Mouse (Mus musculus): Measurements from ENCODE around the gene Grrp1. TPM values are rescaled to one million over a fixed set of nuclear protein-coding genes. Genes with fewer than 3 reads are reported as not detected.

The Grrp1 gene
- polyA plus RNA-seq, 1 experiment from 2014 or later: 4.5 TPM

- peaks cover 3% of the 10 kb centered on the region; the same call in 1 of the 2 replicates for H3K9me3 ChIP-seq (replicated peaks)
- H3K4me3 ChIP-seq: no peak overlapping the region
- H3K27me3 ChIP-seq (replicated peaks): 0 out of 2 replicates have a peak, but pooled peaks cover 3% of the 10 kb centered on the region
- no peak overlapping the region for H3K9ac ChIP-seq
- no peaks in the 10 kb centered on the region for H3K36me3 ChIP-seq
- ATAC-seq (ENCODE audit: insufficient number of reproducible peaks, low FRiP score): no peak
- no peak overlapping the region for H3K4me2 ChIP-seq
- WGBS: 23% methylated on average over 7 of the region's 7 CpGs
- H3K27ac ChIP-seq (ENCODE audit: poor library complexity, severe bottlenecking): peak overlapping the region; percentile 91; the same call in 1 of the 2 replicates
- peaks cover 42% of the 10 kb centered on the region for H3K4me1 ChIP-seq (replicated peaks)
Observed at GRCm38 (mm10) chr4:134292067-134292466, 38.2 kb upstream of the Grrp1 start.

DNA sequence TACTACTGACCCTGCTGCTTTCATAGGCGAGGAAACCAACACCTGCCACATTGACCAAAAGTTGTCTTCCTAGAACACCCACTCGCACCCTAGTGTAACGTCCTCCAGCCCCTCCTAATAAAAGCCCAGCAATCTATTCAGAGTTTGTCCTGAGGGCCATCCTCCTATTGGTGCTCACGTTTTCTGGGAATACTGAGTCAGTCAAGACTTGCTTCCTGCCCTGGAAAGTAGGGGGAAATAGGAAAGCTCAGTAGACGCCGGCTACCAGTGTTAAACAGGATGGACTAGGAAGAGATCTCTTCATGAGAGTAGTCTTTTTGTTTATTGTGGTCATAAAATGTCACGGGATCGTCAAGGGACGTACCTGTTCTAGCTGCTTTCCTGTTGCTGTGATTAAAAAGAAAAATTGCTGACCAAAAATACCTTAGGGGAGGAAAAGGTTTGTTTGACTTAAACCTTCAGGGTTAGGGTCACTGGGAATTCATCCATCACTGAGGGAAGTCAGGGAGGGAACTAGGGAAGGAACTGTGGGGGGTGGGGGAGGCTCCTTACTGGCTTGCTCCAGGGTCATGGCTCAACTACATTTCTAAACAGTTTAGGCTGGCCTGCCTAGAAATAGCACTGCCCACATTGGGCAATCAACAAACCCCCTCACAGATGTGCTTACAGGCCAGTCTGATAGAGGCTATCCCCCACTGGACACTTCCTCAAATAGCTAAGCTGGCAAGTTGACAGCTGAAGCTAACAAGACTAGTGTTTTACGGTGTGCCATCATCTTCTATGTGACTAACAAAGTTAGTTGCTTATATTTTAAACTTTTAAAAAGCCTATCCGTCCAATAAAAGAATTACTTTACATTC is 34.7 kb upstream of the Grrp1 start:
- peak overlapping the region; percentile 97 for H3K9ac ChIP-seq
- H3K27ac ChIP-seq (ENCODE audit: poor library complexity, severe bottlenecking): peak overlapping the region; percentile 99
- H3K4me1 ChIP-seq (replicated peaks): peaks cover 50% of the 10 kb centered on the region
- ATAC-seq (ENCODE audit: insufficient number of reproducible peaks, low FRiP score): no peak
- 0 out of 2 replicates have a peak, but pooled peaks cover 3% of the 10 kb centered on the region for H3K27me3 ChIP-seq (replicated peaks)
- H3K36me3 ChIP-seq: peaks cover 7% of the 10 kb centered on the region
- H3K4me3 ChIP-seq: peak overlapping the region; percentile 94
- 41% methylated on average over 11 of the region's 11 CpGs for WGBS
- H3K4me2 ChIP-seq: peak overlapping the region; percentile 96
- H3K9me3 ChIP-seq (replicated peaks): no peaks in the 10 kb centered on the region

DNA sequence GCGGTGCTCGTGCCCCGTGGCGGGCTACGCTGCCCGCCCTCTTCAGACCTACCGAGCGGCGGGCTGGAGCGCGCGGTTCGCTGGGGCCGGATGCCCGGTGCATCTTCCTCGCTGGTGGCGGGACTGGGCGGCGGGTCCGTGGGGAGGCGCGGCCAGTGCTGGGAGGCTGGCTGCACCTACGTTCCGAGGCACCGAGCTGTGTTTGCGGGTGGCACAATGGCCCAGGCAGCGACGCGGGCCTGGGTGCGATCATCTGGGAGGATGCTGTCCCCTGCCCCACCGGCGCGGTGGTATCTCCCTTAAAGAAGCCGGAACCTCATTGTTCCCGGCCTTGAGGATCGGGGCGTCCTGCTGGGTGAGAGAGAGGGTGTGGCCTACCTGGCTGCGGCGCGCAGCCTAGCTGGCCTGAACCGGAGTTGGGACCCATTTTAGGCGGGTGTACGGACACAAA is 33.7 kb upstream of the Grrp1 start, which contains the start of gene Pdik1l:
Gene Pdik1l (minus strand): TSS at position 321 of the 451 bp plus-strand sequence.
- ATAC-seq (ENCODE audit: insufficient number of reproducible peaks, low FRiP score): peak; percentile 87
- Histone ChIP-seq H3K27ac (ENCODE audit: poor library complexity, severe bottlenecking) (peak within 1 kb of the TSS; percentile 99), H3K4me2 (peak within 1 kb of the TSS; percentile 96), H3K4me3 (peak within 1 kb of the TSS; percentile 94), H3K9me3 (replicated peaks) (no peaks in the 10 kb centered on the region), H3K27me3 (replicated peaks) (no peaks in the 10 kb centered on the region), H3K4me1 (replicated peaks) (peaks cover 41% of the 10 kb centered on the region), H3K36me3 (peaks cover 16% of the 10 kb centered on the region), H3K9ac (peak within 1 kb of the TSS; percentile 97)
- 0% methylated on average over 36 of the region's 43 CpGs for WGBS

DNA sequence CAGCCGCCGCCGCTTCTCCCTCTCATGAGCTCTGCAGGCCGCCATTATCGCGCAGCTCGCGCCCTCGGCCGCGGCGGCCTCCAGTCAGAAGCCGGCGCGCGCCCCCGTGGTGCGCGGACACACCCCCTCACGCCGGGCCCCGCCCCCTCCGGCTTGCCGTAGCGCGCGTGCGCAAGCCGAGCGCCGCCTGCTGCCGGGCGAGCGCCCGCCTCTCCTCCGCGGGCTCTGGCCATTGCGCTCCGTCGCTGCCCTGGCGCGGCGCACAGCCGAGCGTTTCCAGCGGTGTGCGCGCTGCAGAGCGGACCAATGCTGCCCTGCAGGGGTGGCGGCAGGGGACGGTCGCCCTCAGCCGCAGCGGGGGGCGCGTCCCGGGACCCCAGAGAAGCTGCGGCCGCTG is 33.3 kb upstream of the Grrp1 start:
- Histone ChIP-seq H3K4me1 (replicated peaks) (peaks cover 36% of the 10 kb centered on the region), H3K27me3 (replicated peaks) (no peaks in the 10 kb centered on the region), H3K4me2 (peak overlapping the region; percentile 96), H3K9me3 (replicated peaks) (no peaks in the 10 kb centered on the region), H3K27ac (ENCODE audit: poor library complexity, severe bottlenecking) (peak overlapping the region; percentile 99), H3K36me3 (peaks cover 20% of the 10 kb centered on the region), H3K9ac (peak overlapping the region; percentile 97), H3K4me3 (peak overlapping the region; percentile 94)
- ATAC-seq (ENCODE audit: insufficient number of reproducible peaks, low FRiP score): peak; percentile 93
- WGBS: under 1% methylated on average over 57 of the region's 59 CpGs

- Histone ChIP-seq H3K9me3 (replicated peaks) (no peaks in the 10 kb centered on the region), H3K4me3 (peak overlapping the region; percentile 94), H3K36me3 (peaks cover 26% of the 10 kb centered on the region), H3K9ac (peak overlapping the region; percentile 97), H3K27ac (ENCODE audit: poor library complexity, severe bottlenecking) (peak overlapping the region; percentile 82), H3K4me2 (peak overlapping the region; percentile 96), H3K27me3 (replicated peaks) (no peaks in the 10 kb centered on the region), H3K4me1 (replicated peaks) (peaks cover 32% of the 10 kb centered on the region)
- peak; percentile 44 for ATAC-seq (ENCODE audit: insufficient number of reproducible peaks, low FRiP score)
- WGBS: 3% methylated on average over 59 of the region's 59 CpGs
Observed at GRCm38 (mm10) chr4:134286226-134287167, 32.6 kb upstream of the Grrp1 start.

DNA sequence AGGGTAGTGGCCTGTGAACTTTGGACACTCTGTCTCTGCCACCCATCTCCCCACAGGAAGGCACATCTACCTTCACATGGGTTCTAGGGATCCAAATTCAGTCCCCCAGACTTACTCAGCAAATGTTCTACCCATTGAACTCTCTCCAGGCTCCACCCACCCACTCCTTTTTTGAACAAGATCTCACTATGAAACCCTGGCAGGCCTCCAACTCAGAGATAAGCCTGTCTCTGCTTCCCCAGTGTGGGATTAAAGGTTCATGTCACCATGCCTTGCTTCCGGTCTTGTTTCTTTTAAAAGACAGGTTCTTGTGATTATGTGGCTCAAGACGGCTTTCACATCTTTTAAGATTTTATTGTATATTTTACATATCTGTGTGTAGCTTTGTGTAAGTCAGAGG is 31.0 kb upstream of the Grrp1 start:
- Histone ChIP-seq H3K4me2 (0 out of 2 replicates have a peak overlapping the region, but pooled peaks have one; percentile 2), H3K4me3 (no peak overlapping the region), H3K27me3 (replicated peaks) (no peaks in the 10 kb centered on the region)

GRCm38 (mm10) chr4:134273417-134274345 is 19.8 kb upstream of the Grrp1 start:
- Histone ChIP-seq H3K9me3 (replicated peaks) (peaks cover 4% of the 10 kb centered on the region; the same call in 1 of the 2 replicates), H3K36me3 (peaks cover 25% of the 10 kb centered on the region), H3K4me1 (replicated peaks) (peaks cover 7% of the 10 kb centered on the region; the same call in 1 of the 2 replicates), H3K4me2 (peak overlapping the region; percentile 59), H3K27ac (ENCODE audit: poor library complexity, severe bottlenecking) (no peak overlapping the region), H3K9ac (peak overlapping the region; percentile 15; the same call in 1 of the 2 replicates), H3K27me3 (replicated peaks) (no peaks in the 10 kb centered on the region), H3K4me3 (peak overlapping the region; percentile 35)
- WGBS: 1% methylated on average over 14 of the region's 14 CpGs
- peak; percentile 84 for ATAC-seq (ENCODE audit: insufficient number of reproducible peaks, low FRiP score)

More for the DNA sequence above, 31.0 kb upstream of the Grrp1 start:
- H3K9me3 ChIP-seq (replicated peaks): no peaks in the 10 kb centered on the region
- H3K4me1 ChIP-seq (replicated peaks): peaks cover 32% of the 10 kb centered on the region
- no peak overlapping the region for H3K9ac ChIP-seq
- no peak overlapping the region for H3K27ac ChIP-seq (ENCODE audit: poor library complexity, severe bottlenecking)
- ATAC-seq (ENCODE audit: insufficient number of reproducible peaks, low FRiP score): no peak
- peaks cover 40% of the 10 kb centered on the region for H3K36me3 ChIP-seq
- WGBS: 38% methylated on average over 2 of the region's 2 CpGs

GRCm38 (mm10) chr4:134272731-134273416 is 19.0 kb upstream of the Grrp1 start:
- Histone ChIP-seq H3K9me3 (replicated peaks) (peaks cover 4% of the 10 kb centered on the region; the same call in 1 of the 2 replicates), H3K27ac (ENCODE audit: poor library complexity, severe bottlenecking) (no peak overlapping the region), H3K4me1 (replicated peaks) (peaks cover 7% of the 10 kb centered on the region; the same call in 1 of the 2 replicates), H3K36me3 (peaks cover 18% of the 10 kb centered on the region), H3K27me3 (replicated peaks) (no peaks in the 10 kb centered on the region), H3K4me2 (peak overlapping the region; percentile 59), H3K9ac (peak overlapping the region; percentile 15; the same call in 1 of the 2 replicates), H3K4me3 (peak overlapping the region; percentile 35)
- ATAC-seq (ENCODE audit: insufficient number of reproducible peaks, low FRiP score): 0 out of 2 replicates have a peak, but pooled peaks have one; percentile 56
- 22% methylated on average over 12 of the region's 13 CpGs for WGBS

DNA sequence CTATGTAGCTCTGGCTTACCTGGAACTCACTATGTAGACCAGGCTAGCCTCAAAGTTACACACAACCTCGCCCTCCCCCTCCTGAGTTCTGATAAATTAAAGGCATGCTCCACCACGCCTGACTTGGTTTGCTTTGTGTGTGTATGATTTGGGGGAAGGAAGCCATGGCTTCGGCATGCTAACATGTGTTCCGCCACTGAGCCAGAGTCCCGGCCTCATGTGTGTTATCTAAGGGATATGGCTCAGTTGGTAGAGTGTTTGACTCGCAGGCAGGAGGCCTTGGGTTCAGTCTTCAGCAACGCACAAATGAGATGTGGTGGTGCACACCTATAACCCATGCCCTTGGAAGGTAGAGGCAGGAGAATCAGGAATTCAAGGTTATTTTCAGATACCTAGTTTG is 18.1 kb upstream of the Grrp1 start:
- Histone ChIP-seq H3K9me3 (replicated peaks) (peaks cover 4% of the 10 kb centered on the region; the same call in 1 of the 2 replicates), H3K4me3 (no peak overlapping the region), H3K36me3 (peaks cover 11% of the 10 kb centered on the region), H3K27ac (ENCODE audit: poor library complexity, severe bottlenecking) (no peak overlapping the region), H3K4me1 (replicated peaks) (peaks cover 7% of the 10 kb centered on the region; the same call in 1 of the 2 replicates), H3K4me2 (no peak overlapping the region), H3K9ac (no peak overlapping the region), H3K27me3 (replicated peaks) (no peaks in the 10 kb centered on the region)
- no peak for ATAC-seq (ENCODE audit: insufficient number of reproducible peaks, low FRiP score)
- WGBS: 77% methylated on average over 7 of the region's 7 CpGs

Measured in heart, embryonic 12.5 days (tissue).